Mouse (Mus musculus) midbrain, embryonic 10.5 days (tissue): ENCODE data around the gene Sec31b. TPM values are rescaled to one million over a fixed set of nuclear protein-coding genes. Genes with fewer than 3 reads are reported as not detected.

ENCODE experiments used
- DNase-seq: peaks from one replicate; pipeline ENCODE4 v3.0.0-alpha.2; 2017; ENCODE audit warnings: low spot score
- H3K27ac ChIP-seq: fragments of 300-500 bp; sonication (generic); replicated peaks from 2 replicates; pipeline ENCODE4 v1.5.1; 2016; ENCODE audit warnings: mild to moderate bottlenecking
- H3K27me3 ChIP-seq: fragments of 300-500 bp; sonication (generic); 2 replicates; pipeline ENCODE4 v1.6.1; 2016; ENCODE audit warnings: low read depth, mild to moderate bottlenecking; ENCODE audit not compliant: poor library complexity, severe bottlenecking
- H3K36me3 ChIP-seq: fragments of 300-500 bp; sonication (generic); 2 replicates; pipeline ENCODE4 v1.6.1; 2016; ENCODE audit warnings: mild to moderate bottlenecking, moderate library complexity
- H3K4me1 ChIP-seq: fragments of 300-500 bp; sonication (generic); 2 replicates; pipeline ENCODE4 v1.6.1; 2016
- H3K4me3 ChIP-seq: fragments of 300-500 bp; sonication (generic); 2 replicates; pipeline ENCODE4 v1.5.1; 2016; ENCODE audit warnings: mild to moderate bottlenecking, moderate library complexity
- H3K9me3 ChIP-seq: fragments of 300-500 bp; sonication (generic); replicated peaks from 2 replicates; pipeline ENCODE4 v1.6.1; 2016; ENCODE audit warnings: mild to moderate bottlenecking
- WGBS: fragments of 180-500 bp; shearing (Covaris S2); methylation state at CpG from one replicate; pipeline ENCODE4 v1.1.7; 2016; 5-methylcytosine and 5-hydroxymethylcytosine counted together
- polyA plus RNA-seq: library from polyadenylated mRNA; unstranded; fragments of >200 nt; fragmentation: Nextera tagmentation; extraction: Ambion mirVana; gene quantifications from 2 replicates; pipeline ENCODE4 v1.2.1, GENCODE M21; 2016

Sec31b gene
- polyA plus RNA-seq, 1 experiment from 2014 or later: 0.58 TPM

GRCm38 (mm10) chr19:44519152-44519551 is 26.5 kb downstream of the Sec31b start:
- H3K4me3 ChIP-seq: no peak overlapping the region
- no peak overlapping the region for H3K27ac ChIP-seq
- H3K36me3 ChIP-seq: no peaks in the 10 kb centered on the region
- H3K9me3 ChIP-seq: no peaks in the 10 kb centered on the region
- H3K27me3 ChIP-seq: peaks cover 100% of the 10 kb centered on the region
- DNase-seq: peak; percentile 46
- 28% methylated on average over 7 of the region's 7 CpGs for WGBS
- peaks cover 49% of the 10 kb centered on the region for H3K4me1 ChIP-seq

- Histone ChIP-seq H3K9me3 (no peaks in the 10 kb centered on the region), H3K27me3 (peaks cover 100% of the 10 kb centered on the region), H3K4me3 (no peak overlapping the region), H3K4me1 (peaks cover 59% of the 10 kb centered on the region), H3K27ac (no peak overlapping the region), H3K36me3 (no peaks in the 10 kb centered on the region)
- DNase-seq: no peak
- 48% methylated on average over 12 of the region's 12 CpGs for WGBS
Measured at GRCm38 (mm10) chr19:44517996-44518768, 27.5 kb downstream of the Sec31b start.

DNA sequence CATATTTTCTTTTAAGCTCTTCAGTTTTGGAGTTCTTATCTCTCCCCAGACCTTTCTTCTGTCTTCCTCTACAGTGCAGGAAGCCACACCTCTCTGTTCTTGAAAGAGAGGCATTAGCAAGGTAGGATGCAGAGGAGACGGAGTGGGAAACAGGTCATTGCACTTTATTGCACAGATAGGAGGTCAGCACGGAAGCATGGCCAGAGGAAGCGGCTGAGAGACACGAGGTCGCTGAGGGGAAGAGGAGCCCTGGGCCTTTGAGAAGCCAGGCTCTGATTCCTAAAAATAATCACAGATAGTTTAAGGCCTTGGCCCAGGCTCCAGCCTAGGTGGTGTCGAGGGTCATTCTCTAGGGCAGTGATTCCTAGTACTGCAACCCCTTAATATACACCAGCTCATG is 29.9 kb downstream of the Sec31b start:
- H3K27ac ChIP-seq: peak overlapping the region; percentile 65
- H3K4me1 ChIP-seq: peaks cover 83% of the 10 kb centered on the region
- no peaks in the 10 kb centered on the region for H3K36me3 ChIP-seq
- no peak for DNase-seq
- WGBS: 23% methylated on average over 6 of the region's 6 CpGs
- no peaks in the 10 kb centered on the region for H3K9me3 ChIP-seq
- peaks cover 100% of the 10 kb centered on the region for H3K27me3 ChIP-seq
- no peak overlapping the region for H3K4me3 ChIP-seq

DNA sequence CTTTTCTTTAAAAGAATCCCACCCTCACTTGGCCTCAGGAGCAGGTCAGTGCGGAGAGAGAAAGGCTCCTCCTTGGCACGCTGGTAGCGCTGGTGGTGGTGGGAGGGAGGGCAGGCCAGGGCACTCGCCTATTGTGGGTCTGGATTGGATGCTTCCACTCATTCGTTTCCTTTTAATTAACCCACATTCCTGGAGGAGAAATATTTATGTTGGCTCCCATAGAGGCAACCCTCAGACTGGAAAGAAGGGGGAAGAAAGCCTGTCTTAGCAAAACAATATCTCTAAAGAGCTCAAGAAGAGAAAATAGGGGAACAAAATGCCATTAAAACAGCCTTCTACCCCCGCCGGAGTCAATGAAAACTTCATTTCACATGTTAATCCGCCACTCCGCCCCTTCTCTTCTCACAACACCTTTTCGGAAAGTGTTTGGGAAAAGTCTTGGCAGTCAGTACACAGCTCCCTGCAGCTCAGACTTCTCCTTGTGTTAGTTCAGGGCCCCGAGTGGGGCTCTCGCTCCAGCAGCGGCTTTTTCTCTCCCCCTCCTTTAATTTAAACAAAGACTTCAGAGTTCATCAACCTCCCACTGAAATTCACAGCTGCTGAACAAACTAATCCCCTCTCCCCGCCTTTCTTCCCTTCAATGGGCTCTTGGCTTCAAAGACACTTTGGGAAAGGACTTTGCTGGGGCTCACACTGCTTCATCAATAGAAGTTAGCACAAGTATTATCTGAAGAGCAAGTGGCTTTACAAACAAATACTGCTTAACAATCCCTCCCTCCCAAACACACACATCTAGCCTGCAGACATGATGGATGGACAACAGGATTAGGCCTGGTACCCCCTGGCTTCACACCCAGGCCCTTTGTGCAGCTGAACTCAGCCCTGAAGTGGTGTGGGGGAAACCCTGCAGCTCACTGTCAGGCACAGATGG is 30.9 kb downstream of the Sec31b start:
- H3K4me1 ChIP-seq: peaks cover 93% of the 10 kb centered on the region
- H3K36me3 ChIP-seq: no peaks in the 10 kb centered on the region
- peak overlapping the region; percentile 59 for H3K4me3 ChIP-seq
- under 1% methylated on average over 14 of the region's 14 CpGs for WGBS
- peaks cover 100% of the 10 kb centered on the region for H3K27me3 ChIP-seq
- no peaks in the 10 kb centered on the region for H3K9me3 ChIP-seq
- peak overlapping the region; percentile 65 for H3K27ac ChIP-seq
- DNase-seq: peak; percentile 83

DNA sequence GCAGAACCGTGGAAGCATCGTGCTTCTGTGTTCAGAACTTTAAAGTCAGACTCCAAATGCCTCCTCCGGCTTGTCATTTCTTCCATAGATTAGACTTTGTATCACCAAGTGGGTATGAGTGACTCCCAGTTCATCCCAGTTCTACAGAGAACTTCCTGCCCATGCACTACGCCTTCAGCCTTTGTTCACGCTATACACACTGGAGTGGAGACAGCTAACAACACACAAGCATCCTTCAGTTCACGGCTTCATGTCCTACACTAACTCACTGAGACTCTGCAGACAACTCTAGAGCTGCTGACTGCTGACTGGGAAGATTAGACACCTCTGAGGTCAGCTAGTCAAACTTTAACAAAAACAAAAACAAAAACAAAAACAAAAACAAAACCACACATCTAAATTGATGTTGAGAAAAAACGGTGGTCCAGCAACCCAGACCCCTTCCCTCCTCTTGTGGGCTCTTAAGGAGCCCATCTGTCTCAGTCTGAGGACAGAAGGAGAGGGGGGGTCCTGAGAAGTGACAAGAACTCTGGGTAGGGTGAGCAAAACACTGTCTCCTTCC is 31.7 kb downstream of the Sec31b start:
- no peak for DNase-seq
- no peaks in the 10 kb centered on the region for H3K36me3 ChIP-seq
- H3K27me3 ChIP-seq: peaks cover 100% of the 10 kb centered on the region
- H3K4me1 ChIP-seq: peaks cover 94% of the 10 kb centered on the region
- peak overlapping the region; percentile 59 for H3K4me3 ChIP-seq
- no peaks in the 10 kb centered on the region for H3K9me3 ChIP-seq
- peak overlapping the region; percentile 61 for H3K27ac ChIP-seq
- 13% methylated on average over 7 of the region's 7 CpGs for WGBS

DNA sequence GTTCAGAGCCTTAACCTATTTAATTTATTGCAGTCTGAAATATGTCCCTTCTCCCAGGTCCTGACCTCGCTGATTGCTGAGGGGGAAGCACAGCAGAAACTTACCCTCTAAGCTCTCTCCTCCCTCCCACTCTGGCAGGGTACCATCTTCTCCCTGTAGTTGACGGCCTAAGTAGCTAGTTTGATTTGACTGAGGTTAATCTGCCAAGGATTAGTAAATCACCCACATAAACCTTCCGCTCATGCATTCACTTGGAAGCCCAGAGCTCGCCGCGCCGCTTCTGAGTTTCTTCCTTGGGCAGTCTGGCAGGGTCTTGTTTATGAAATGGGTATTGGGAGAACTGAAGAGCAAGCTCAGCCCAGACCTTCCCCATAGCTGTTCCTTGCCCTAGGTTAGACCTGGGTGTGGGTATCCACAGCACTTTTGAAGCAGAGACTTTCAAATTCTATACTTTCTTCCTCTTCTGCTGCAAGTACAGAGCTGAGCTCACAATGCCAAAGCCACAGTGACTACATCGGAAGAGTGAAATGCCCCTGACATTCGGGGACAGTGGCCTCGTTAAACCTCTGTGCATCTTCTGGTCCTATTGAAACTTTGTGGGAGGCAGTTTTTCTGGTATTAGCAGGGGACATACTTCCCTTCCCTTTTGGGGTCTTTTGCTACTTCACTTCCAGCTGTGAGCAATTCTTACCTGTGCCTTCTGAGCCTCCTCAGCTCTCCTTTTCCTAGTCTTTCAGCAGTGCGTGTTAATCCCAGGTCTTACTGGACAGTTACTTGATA is 32.4 kb downstream of the Sec31b start:
- peaks cover 100% of the 10 kb centered on the region for H3K27me3 ChIP-seq
- peak overlapping the region; percentile 59; the same call in 1 of the 2 replicates for H3K4me3 ChIP-seq
- no peaks in the 10 kb centered on the region for H3K9me3 ChIP-seq
- DNase-seq: peak; percentile 38
- peak overlapping the region; percentile 61; the same call in 1 of the 2 replicates for H3K27ac ChIP-seq
- 9% methylated on average over 11 of the region's 11 CpGs for WGBS
- H3K4me1 ChIP-seq: peaks cover 87% of the 10 kb centered on the region
- H3K36me3 ChIP-seq: no peaks in the 10 kb centered on the region

- H3K4me1 ChIP-seq: peaks cover 81% of the 10 kb centered on the region
- DNase-seq: no peak
Measured at GRCm38 (mm10) chr19:44512601-44513000, 33.1 kb downstream of the Sec31b start.

DNA sequence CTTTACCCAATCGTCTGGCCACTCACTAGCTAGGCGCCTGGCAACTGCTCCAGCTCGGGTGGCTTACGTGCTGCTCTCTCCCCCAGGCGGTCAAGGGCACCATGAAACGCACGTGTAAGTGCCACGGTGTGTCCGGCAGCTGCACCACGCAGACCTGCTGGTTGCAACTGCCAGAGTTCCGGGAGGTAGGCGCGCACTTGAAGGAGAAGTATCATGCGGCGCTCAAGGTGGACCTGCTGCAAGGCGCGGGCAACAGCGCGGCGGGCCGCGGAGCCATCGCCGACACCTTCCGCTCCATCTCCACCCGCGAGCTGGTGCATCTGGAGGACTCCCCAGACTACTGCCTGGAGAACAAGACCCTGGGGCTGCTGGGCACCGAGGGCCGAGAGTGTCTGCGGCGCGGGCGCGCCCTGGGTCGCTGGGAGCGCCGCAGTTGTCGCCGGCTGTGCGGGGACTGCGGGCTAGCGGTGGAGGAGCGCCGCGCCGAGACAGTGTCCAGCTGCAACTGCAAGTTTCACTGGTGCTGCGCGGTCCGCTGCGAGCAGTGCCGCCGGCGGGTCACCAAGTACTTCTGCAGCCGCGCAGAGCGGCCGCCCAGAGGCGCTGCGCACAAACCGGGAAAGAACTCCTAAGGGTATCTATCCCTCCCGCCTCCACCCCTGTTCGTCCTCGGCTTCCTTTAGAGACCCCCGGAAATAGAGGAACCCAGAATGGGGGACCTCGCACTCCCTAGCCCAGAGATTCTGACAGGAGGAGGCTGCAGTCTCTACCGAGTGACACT is 34.0 kb downstream of the Sec31b start:
- Histone ChIP-seq H3K9me3 (no peaks in the 10 kb centered on the region), H3K27me3 (peaks cover 100% of the 10 kb centered on the region), H3K4me3 (peak overlapping the region; percentile 59), H3K36me3 (no peaks in the 10 kb centered on the region), H3K4me1 (peaks cover 73% of the 10 kb centered on the region), H3K27ac (peak overlapping the region; percentile 77)
- 2% methylated on average over 66 of the region's 66 CpGs for WGBS
- DNase-seq: peak; percentile 69

More at GRCm38 (mm10) chr19:44512601-44513000, 33.1 kb downstream of the Sec31b start:
- Histone ChIP-seq H3K27ac (peak overlapping the region; percentile 61; the same call in 1 of the 2 replicates), H3K36me3 (no peaks in the 10 kb centered on the region), H3K4me3 (peak overlapping the region; percentile 59; the same call in 1 of the 2 replicates), H3K9me3 (no peaks in the 10 kb centered on the region), H3K27me3 (peaks cover 100% of the 10 kb centered on the region)
- 10% methylated on average over 5 of the region's 5 CpGs for WGBS

DNA sequence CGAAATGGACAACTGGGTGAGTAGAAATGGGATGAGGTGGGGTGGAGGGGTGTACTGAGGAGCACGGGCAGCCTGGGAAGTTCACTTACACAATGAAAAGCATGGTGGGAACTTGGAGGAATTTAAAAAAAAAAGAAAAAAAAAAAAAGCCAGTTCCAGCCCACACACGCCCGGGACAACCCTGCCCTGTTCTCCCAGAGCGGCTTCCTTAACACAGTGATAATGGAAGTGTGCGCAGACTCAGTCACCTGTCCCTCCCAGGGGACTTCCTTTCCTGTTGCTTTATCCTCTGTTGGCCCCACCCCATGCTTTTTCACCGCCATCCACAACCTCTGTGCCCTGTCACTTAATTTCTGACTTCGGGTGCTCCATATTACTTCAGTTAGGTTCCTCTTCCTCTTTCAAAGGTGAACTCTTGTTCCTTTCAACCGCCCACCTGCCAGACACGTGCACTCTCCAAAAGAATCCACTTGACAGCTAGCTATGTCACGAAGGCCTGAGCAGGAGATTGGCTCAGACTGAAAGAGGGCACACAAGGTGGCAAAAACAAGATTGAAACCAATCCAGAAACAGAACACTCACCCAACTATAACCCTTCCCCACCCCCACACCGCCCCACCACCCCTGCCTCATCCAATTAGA is 35.0 kb downstream of the Sec31b start:
- 9% methylated on average over 12 of the region's 12 CpGs for WGBS
- no peaks in the 10 kb centered on the region for H3K36me3 ChIP-seq
- no peaks in the 10 kb centered on the region for H3K9me3 ChIP-seq
- no peak overlapping the region for H3K27ac ChIP-seq
- DNase-seq: no peak
- peak overlapping the region; percentile 59 for H3K4me3 ChIP-seq
- H3K4me1 ChIP-seq: peaks cover 65% of the 10 kb centered on the region
- H3K27me3 ChIP-seq: peaks cover 100% of the 10 kb centered on the region

DNA sequence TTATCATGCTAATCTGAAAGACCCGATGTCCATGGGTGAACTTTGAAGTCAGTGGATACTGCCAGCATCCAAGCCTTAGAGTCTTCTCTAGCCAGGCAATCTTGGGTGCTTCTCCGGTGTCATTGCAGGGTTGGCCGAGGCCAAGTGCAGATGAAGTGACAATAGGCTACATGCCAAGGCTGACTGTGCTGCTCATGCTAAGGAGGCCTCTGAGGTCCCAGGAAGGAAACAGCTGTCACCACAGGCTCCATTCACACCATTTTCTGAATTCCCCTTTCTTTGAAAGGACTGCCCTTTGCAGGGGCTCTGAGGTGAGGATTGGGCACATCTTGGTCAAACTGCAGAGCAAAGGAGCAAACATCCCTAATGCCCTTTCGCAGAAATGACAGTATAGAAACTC is 42.9 kb downstream of the Sec31b start:
- Histone ChIP-seq H3K4me1 (peaks cover 14% of the 10 kb centered on the region), H3K27ac (no peak overlapping the region), H3K4me3 (no peak overlapping the region), H3K27me3 (peaks cover 100% of the 10 kb centered on the region), H3K36me3 (no peaks in the 10 kb centered on the region), H3K9me3 (no peaks in the 10 kb centered on the region)
- 84% methylated on average over 4 of the region's 4 CpGs for WGBS
- DNase-seq: no peak

DNA sequence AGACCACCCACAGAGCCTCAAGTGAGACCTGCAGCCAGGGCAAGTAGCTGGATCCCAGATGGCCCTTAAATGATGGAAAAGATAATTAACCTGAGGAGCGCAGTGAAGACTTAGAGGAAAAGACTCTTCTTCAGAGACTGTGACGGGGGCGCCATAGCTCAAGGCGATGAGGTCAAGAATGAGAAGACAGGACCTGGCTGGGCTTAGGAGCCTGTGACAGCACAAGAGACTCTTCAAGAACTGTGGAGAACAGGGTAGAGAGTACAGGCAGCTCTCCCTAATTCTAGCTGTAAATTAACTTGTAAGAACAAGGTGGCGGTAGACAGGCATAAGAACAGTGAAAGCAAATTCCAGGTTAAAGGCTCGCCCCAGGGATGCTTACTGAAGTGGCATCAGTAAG is 43.7 kb downstream of the Sec31b start:
- H3K4me1 ChIP-seq: peaks cover 22% of the 10 kb centered on the region
- peaks cover 100% of the 10 kb centered on the region for H3K27me3 ChIP-seq
- no peak overlapping the region for H3K27ac ChIP-seq
- H3K4me3 ChIP-seq: no peak overlapping the region
- 90% methylated on average over 6 of the region's 6 CpGs for WGBS
- no peak for DNase-seq
- H3K36me3 ChIP-seq: no peaks in the 10 kb centered on the region
- H3K9me3 ChIP-seq: no peaks in the 10 kb centered on the region
